Mouse (Mus musculus) thymus, adult 2 months (tissue): ENCODE results near the gene Zc3h12d.
"Not testable (repeated sequence)": the region's sequence is repeated elsewhere in the genome, so short reads cannot be mapped to it uniquely, and the experiment has no call there.

Experiments used
- CTCF ChIP-seq: fragments of 200-500 bp; IDR thresholded peaks from 2 replicates; pipeline ENCODE4 v1.5.1; 2012; ENCODE audit warnings: mild to moderate bottlenecking, control low read depth, low read length, moderate library complexity, borderline replicate concordance; ENCODE audit not compliant: control insufficient read depth, poor library complexity, insufficient read depth; ENCODE audit errors: extremely low read depth
- POLR2A ChIP-seq: fragments of 200-500 bp; IDR thresholded peaks from 2 replicates; pipeline ENCODE4 v1.6.1; 2012; ENCODE audit warnings: mild to moderate bottlenecking, low read length, control low read depth, moderate library complexity; ENCODE audit not compliant: control insufficient read depth, poor library complexity, insufficient read depth; ENCODE audit errors: extremely low read depth

- not testable (repeated sequence) for TF ChIP-seq CTCF, POLR2A
These were observed 48.0 kb downstream of the Zc3h12d start for GRCm38 (mm10) chr10:7880283-7880682.
